Mouse (Mus musculus) heart, embryonic 11.5 days (tissue): ENCODE data around the gene Krtap1-5. TPM values are rescaled to one million over a fixed set of nuclear protein-coding genes. Genes with fewer than 3 reads are reported as not detected.

Source experiments
- ATAC-seq: fragments of 200-750 bp; cut with Nextera tagmentation; replicated peaks from 2 replicates; pipeline ENCODE4 v1.8.0; 2017; ENCODE audit warnings: moderate library complexity; ENCODE audit not compliant: insufficient number of reproducible peaks, low FRiP score, low TSS enrichment
- H3K27ac ChIP-seq: fragments of 300-500 bp; sonication (generic); 2 replicates; pipeline ENCODE4 v1.5.1; 2014; ENCODE audit warnings: mild to moderate bottlenecking, low read depth, low read length
- H3K27me3 ChIP-seq: fragments of 300-500 bp; sonication (generic); 2 replicates; pipeline ENCODE4 v1.6.1; 2014; ENCODE audit warnings: mild to moderate bottlenecking, low read length, mixed read lengths; ENCODE audit not compliant: control insufficient read depth, insufficient read depth
- H3K36me3 ChIP-seq: fragments of 300-500 bp; sonication (generic); 2 replicates; pipeline ENCODE4 v1.6.1; 2014; ENCODE audit warnings: mild to moderate bottlenecking, low read length, moderate library complexity, mixed read lengths; ENCODE audit not compliant: control insufficient read depth, insufficient read depth
- H3K4me1 ChIP-seq: fragments of 300-500 bp; sonication (generic); 2 replicates; pipeline ENCODE4 v1.6.1; 2014; ENCODE audit warnings: low read length; ENCODE audit not compliant: control insufficient read depth, insufficient read depth
- H3K4me2 ChIP-seq: fragments of 300-500 bp; sonication (generic); 2 replicates; pipeline ENCODE4 v1.6.1; 2014; ENCODE audit warnings: mild to moderate bottlenecking, moderate library complexity
- H3K4me3 ChIP-seq: fragments of 300-500 bp; sonication (generic); 2 replicates; pipeline ENCODE4 v1.5.1; 2014; ENCODE audit warnings: low read depth, low read length
- H3K9ac ChIP-seq: fragments of 300-500 bp; sonication (generic); 2 replicates; pipeline ENCODE4 v1.6.1; 2014; ENCODE audit warnings: mild to moderate bottlenecking, low read depth, low read length, moderate library complexity
- H3K9me3 ChIP-seq: fragments of 300-500 bp; sonication (generic); replicated peaks from 2 replicates; pipeline ENCODE4 v1.6.1; 2016; ENCODE audit warnings: low read length; ENCODE audit not compliant: control insufficient read depth
- WGBS: fragments of 180-500 bp; shearing (Covaris S2); extraction: QIAGEN DNeasy Blood & Tissue Kit; methylation state at CpG from one replicate; pipeline ENCODE4 v1.1.7; 2014; ENCODE audit not compliant: insufficient replicate concordance; 5-methylcytosine and 5-hydroxymethylcytosine counted together
- polyA plus RNA-seq: library from polyadenylated mRNA; unstranded; fragments of >200 nt; fragmentation: Nextera tagmentation; extraction: Ambion mirVana; gene quantifications from 2 replicates; pipeline ENCODE4 v1.2.1, GENCODE M21; 2014

Gene Krtap1-5
- polyA plus RNA-seq, 1 experiment from 2014 or later, result not detected

DNA sequence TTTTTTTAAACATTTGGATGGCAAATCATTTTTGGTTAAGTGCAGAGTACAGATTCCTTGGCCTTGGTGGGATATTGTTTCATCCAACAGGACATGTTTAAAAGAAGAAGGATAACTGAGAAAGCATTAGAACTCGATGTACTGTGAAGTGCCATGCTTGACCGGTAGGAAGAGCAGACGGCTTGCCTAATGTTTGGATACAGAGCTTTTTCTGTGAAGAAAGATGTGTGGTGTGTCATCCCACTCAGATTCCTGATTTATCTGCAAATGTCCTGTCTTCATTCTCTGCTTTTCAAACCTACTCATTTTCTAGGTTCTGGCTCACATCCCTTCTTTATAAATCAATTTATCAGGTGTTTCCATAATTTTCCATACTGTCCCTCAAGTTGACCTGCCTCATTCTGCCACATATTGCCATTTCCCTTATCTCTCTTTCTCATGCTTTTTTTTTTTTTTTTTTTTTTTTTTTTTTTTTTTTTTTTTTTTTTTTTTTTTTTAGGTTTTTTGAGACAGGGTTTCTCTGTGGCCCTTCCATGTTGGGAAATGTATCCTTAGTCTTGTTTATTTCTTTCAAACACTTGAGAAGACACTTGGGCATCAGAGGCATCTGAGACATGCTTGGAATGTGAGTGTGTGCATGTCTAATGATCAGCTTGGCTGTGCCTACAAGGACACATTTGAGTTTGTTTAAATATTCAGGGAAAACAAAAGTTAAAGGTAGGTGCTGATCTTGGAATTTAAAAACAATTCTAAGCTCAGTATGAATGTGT is 22.7 kb downstream of the Krtap1-5 start:
- WGBS, result 62% methylated on average over 3 of the region's 3 CpGs

DNA sequence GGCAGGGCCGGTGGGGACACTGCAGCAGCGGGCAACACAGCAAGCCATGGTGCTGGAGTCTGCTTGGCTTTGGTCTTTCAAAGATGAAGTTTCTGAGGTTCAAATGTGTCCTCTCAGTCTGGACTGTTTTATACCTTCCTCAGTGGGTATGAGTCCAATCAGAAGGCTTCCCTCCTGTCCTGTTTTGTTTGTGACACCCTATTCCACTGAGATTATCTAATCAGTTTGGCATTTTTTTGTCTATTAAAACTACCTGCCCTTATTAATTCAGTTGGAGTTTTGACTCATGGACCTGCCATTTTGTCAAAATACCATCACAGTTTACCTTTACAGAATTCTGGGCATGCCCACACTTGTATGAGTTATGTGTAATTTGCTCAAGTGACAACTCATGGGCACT is 24.1 kb downstream of the Krtap1-5 start, which contains the start of gene Krtap3-2:
Krtap3-2 (minus strand) TSS at position 101 of the 400 bp plus-strand sequence.
- WGBS, result 73% methylated on average over 2 of the region's 2 CpGs
- Histone ChIP-seq H3K27me3 (no peaks in the 10 kb centered on the region), H3K4me1 (no peaks in the 10 kb centered on the region), H3K4me3 (no peak within 1 kb of the TSS), H3K9ac (no peak within 1 kb of the TSS), H3K36me3 (no peaks in the 10 kb centered on the region), H3K4me2 (no peak within 1 kb of the TSS), H3K9me3 (no peaks in the 10 kb centered on the region), H3K27ac (no peak within 1 kb of the TSS)
- ATAC-seq, result no peak

More for the DNA sequence above, 22.7 kb downstream of the Krtap1-5 start:
- Histone ChIP-seq H3K9me3 (no peaks in the 10 kb centered on the region), H3K27ac (no peak overlapping the region), H3K27me3 (no peaks in the 10 kb centered on the region), H3K9ac (no peak overlapping the region), H3K4me1 (no peaks in the 10 kb centered on the region), H3K4me2 (no peak overlapping the region), H3K4me3 (no peak overlapping the region), H3K36me3 (no peaks in the 10 kb centered on the region)
- ATAC-seq, result no peak

DNA sequence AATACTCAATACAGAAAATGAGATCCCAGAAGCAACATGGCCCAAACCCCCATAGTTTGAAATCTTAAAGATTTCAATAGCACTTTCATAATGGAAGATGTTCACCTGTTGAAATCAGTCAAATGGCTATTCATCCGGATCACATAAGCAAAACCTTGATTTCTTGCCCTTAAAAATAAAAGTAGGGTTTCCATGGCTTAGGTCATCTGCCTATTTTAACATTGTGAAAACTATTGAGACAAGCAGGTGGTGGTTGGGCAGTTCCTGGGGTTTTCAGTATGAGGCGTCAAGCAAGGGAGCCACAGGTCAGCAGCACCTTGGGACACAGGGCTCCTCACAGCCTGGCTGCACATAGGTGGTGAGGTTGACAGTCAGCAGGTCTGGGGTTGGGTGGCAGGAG is 24.6 kb downstream of the Krtap1-5 start:
- ATAC-seq, result no peak
- WGBS, result 69% methylated on average over 2 of the region's 2 CpGs

DNA sequence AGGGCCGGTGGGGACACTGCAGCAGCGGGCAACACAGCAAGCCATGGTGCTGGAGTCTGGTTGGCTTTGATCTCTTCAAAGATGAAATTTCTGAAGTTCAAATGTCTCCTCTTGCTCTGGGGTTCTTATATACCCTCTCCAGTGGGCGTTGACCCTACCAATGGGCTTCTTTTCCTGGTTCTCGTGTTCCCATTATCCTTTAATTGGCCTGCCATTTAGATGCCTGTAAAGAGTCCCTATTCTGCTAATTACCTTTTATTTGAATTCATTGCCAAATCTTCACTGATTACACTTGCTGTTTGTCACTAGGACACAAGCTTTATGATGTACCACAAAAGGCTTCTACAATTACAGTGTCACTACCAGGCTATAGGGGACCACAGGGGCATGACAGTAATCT is 30.1 kb downstream of the Krtap1-5 start, which contains the start of gene Krtap3-3:
Krtap3-3 (minus strand) TSS at position 101 of the 400 bp plus-strand sequence.
- WGBS, result 76% methylated on average over 4 of the region's 4 CpGs
- no peaks in the 10 kb centered on the region for H3K27me3 ChIP-seq
- H3K4me1 ChIP-seq, result no peaks in the 10 kb centered on the region
- no peak for ATAC-seq
- H3K27ac ChIP-seq, result no peak within 1 kb of the TSS
- H3K4me2 ChIP-seq, result no peak within 1 kb of the TSS
- H3K4me3 ChIP-seq, result no peak within 1 kb of the TSS
- H3K9me3 ChIP-seq, result no peaks in the 10 kb centered on the region
- no peaks in the 10 kb centered on the region for H3K36me3 ChIP-seq
- no peak within 1 kb of the TSS for H3K9ac ChIP-seq

More for the DNA sequence above, 24.6 kb downstream of the Krtap1-5 start:
- Histone ChIP-seq H3K4me3 (no peak overlapping the region), H3K9ac (no peak overlapping the region), H3K27ac (no peak overlapping the region), H3K4me2 (no peak overlapping the region), H3K36me3 (no peaks in the 10 kb centered on the region), H3K9me3 (no peaks in the 10 kb centered on the region), H3K4me1 (no peaks in the 10 kb centered on the region), H3K27me3 (no peaks in the 10 kb centered on the region)

DNA sequence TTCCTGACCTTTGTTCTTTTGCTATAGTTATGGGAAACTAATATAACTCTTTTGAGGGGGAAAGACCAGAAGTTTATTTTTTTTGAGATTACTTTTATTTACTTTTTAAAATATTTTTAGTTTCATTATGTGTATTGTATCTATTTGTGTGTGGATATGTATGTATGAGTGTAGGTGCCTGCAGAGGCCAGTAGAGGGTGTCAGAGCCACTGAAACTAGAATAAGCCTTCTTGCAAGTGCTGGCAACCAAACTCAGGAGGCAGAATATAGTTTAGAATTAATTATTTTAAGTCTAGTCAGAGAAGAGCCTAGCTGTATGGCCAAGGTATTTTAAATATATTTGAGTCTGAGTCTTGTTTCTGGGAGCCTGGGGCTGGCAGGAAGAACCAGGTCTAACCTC is 32.9 kb downstream of the Krtap1-5 start:
- Histone ChIP-seq H3K36me3 (no peaks in the 10 kb centered on the region), H3K4me3 (no peak overlapping the region), H3K9ac (no peak overlapping the region), H3K9me3 (no peaks in the 10 kb centered on the region), H3K4me1 (no peaks in the 10 kb centered on the region), H3K27ac (no peak overlapping the region), H3K27me3 (no peaks in the 10 kb centered on the region), H3K4me2 (no peak overlapping the region)
- no peak for ATAC-seq

DNA sequence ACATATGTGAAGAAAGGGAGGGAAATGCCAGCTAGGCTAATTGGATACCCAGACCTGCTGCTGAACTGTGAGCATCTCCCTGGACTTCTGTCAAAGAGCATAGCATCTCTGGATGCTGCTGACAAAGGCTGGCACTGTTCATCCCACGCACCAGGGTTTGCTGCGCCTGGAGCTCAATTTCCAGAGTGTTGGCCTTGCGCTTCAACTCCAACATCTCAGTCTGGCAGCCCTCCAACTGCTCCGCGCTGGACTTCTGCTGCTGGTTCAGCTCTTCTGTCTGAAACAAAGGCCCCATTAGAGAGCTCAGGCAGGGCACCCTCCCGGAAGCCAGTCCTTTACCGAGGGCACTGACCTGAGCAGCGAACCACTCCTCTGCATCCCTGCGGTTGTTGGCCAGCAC is 41.1 kb downstream of the Krtap1-5 start:
- WGBS, result 69% methylated on average over 9 of the region's 9 CpGs
- Histone ChIP-seq H3K27ac (no peak overlapping the region), H3K9me3 (no peaks in the 10 kb centered on the region), H3K36me3 (no peaks in the 10 kb centered on the region), H3K4me1 (no peaks in the 10 kb centered on the region), H3K27me3 (no peaks in the 10 kb centered on the region), H3K4me3 (no peak overlapping the region), H3K4me2 (no peak overlapping the region), H3K9ac (no peak overlapping the region)
- ATAC-seq, result no peak

Other genes starting within 250 kb of the Krtap1-5 start
- gene Krt26, start 243.1 kb downstream of the Krtap1-5 start, polyA plus RNA-seq, result not detected in 2 replicates
- not detected in 2 replicates for gene Krt27, start 229.9 kb downstream of the Krtap1-5 start, polyA plus RNA-seq
- 0.16 TPM in 1 of 2 replicates, not detected in the other for gene Krt28, start 206.1 kb downstream of the Krtap1-5 start, polyA plus RNA-seq
- gene Krt10, start 191.7 kb downstream of the Krtap1-5 start, polyA plus RNA-seq, result 12.9 and 14.9 TPM in 2 replicates
- not detected in 2 replicates for gene Krt12, start 158.8 kb downstream of the Krtap1-5 start, polyA plus RNA-seq
- 3.7 and 5.4 TPM in 2 replicates for gene Krt20, start 142.9 kb downstream of the Krtap1-5 start, polyA plus RNA-seq
- gene Krt23, start 87.9 kb downstream of the Krtap1-5 start, polyA plus RNA-seq, result 0.43 and 0.51 TPM in 2 replicates
- gene Krt39, start 59.7 kb downstream of the Krtap1-5 start, polyA plus RNA-seq, result not detected in 2 replicates
- not detected in 2 replicates for gene Krt40, start 37.9 kb downstream of the Krtap1-5 start, polyA plus RNA-seq
- not detected in 2 replicates for gene Krtap3-3, start 30.2 kb downstream of the Krtap1-5 start, polyA plus RNA-seq
- not detected in 2 replicates for gene Krtap3-2, start 24.2 kb downstream of the Krtap1-5 start, polyA plus RNA-seq
- gene Gm11939, start 21.6 kb downstream of the Krtap1-5 start, polyA plus RNA-seq, result not detected in 2 replicates
- gene Krtap3-1, start 14.4 kb downstream of the Krtap1-5 start, polyA plus RNA-seq, result not detected in 2 replicates
- not detected in 2 replicates for gene Krtap1-4, start 2.6 kb upstream of the Krtap1-5 start, polyA plus RNA-seq
- gene Krtap1-3, start 10.3 kb upstream of the Krtap1-5 start, polyA plus RNA-seq, result not detected in 2 replicates
- gene Krtap9-3, start 17.1 kb upstream of the Krtap1-5 start, polyA plus RNA-seq, result not detected in 2 replicates
- gene Gm11938, start 22.3 kb upstream of the Krtap1-5 start, polyA plus RNA-seq, result not detected in 2 replicates
- gene Gm11937, start 29.2 kb upstream of the Krtap1-5 start, polyA plus RNA-seq, result not detected in 2 replicates
- not detected in 2 replicates for gene Krtap2-4, start 33.8 kb upstream of the Krtap1-5 start, polyA plus RNA-seq
- gene Gm11562, start 39.4 kb upstream of the Krtap1-5 start, polyA plus RNA-seq, result not detected in 2 replicates
- not detected in 2 replicates for gene Krtap4-1, start 47.2 kb upstream of the Krtap1-5 start, polyA plus RNA-seq
- not detected in 2 replicates for gene Krtap4-2, start 54.1 kb upstream of the Krtap1-5 start, polyA plus RNA-seq
- not detected in 2 replicates for gene Krtap4-7, start 63.1 kb upstream of the Krtap1-5 start, polyA plus RNA-seq
- gene Gm11555, start 69.2 kb upstream of the Krtap1-5 start, polyA plus RNA-seq, result not detected in 2 replicates
- gene Gm11563, start 77.9 kb upstream of the Krtap1-5 start, polyA plus RNA-seq, result not detected in 2 replicates
- not detected in 2 replicates for gene Krtap4-6, start 84.9 kb upstream of the Krtap1-5 start, polyA plus RNA-seq
- gene Gm14190, start 109.7 kb upstream of the Krtap1-5 start, polyA plus RNA-seq, result not detected in 2 replicates
- gene Gm14180, start 153.3 kb upstream of the Krtap1-5 start, polyA plus RNA-seq, result not detected in 2 replicates
- not detected in 2 replicates for gene Gm11595, start 191.9 kb upstream of the Krtap1-5 start, polyA plus RNA-seq
- not detected in 2 replicates for gene Krtap4-8, start 199.7 kb upstream of the Krtap1-5 start, polyA plus RNA-seq
- not detected in 2 replicates for gene Krtap4-9, start 204.2 kb upstream of the Krtap1-5 start, polyA plus RNA-seq
- gene Gm11596, start 212.5 kb upstream of the Krtap1-5 start, polyA plus RNA-seq, result not detected in 2 replicates
- gene Gm11569, start 217.9 kb upstream of the Krtap1-5 start, polyA plus RNA-seq, result not detected in 2 replicates
- gene Gm11554, start 223.4 kb upstream of the Krtap1-5 start, polyA plus RNA-seq, result not detected in 2 replicates
- gene Krtap4-13, start 228.9 kb upstream of the Krtap1-5 start, polyA plus RNA-seq, result not detected in 2 replicates
- gene Gm11564, start 234.7 kb upstream of the Krtap1-5 start, polyA plus RNA-seq, result not detected in 2 replicates